Comparison of ENCODE assay signal across 8 mouse cellular contexts in genomic region chrX:16450496-16451078, GRCm38 (mm10).
A peak's percentile ranks its signal among the peaks of the same experiment; 100 is the strongest.
DNase-seq lines count a peak whose midpoint lies in the region; ATAC-seq and TF ChIP-seq lines count a peak whose summit lies in the region.
"Had no signal": no experiment of that assay in that cellular context is flagged by ENCODE, and none has a peak within 500 bp of the region (broad histone marks: within the 10 kb centered on the region; RNA-seq: fewer than 3 reads in every experiment).

No protein-coding gene starts in this region.

- H3K4me1 ChIP-seq in E14TG2a.4 (replicated peaks; ENCODE audit: low read depth, low read length), result no peaks in the 10 kb centered on the region
- no peaks in the 10 kb centered on the region for H3K4me1 ChIP-seq in hindbrain, embryonic 11.5 days (replicated peaks; ENCODE audit: control insufficient read depth, insufficient read depth, low read length)
- no peaks in the 10 kb centered on the region for H3K4me1 ChIP-seq in midbrain, embryonic 10.5 days
- H3K4me1 ChIP-seq in stomach, postnatal 0 days (replicated peaks; ENCODE audit: control insufficient read depth, insufficient read depth), result no peaks in the 10 kb centered on the region

- 4% methylated on average over 2 of the region's 2 CpGs for WGBS in hindbrain, embryonic 11.5 days
- WGBS in midbrain, embryonic 10.5 days, result 6% methylated on average over 2 of the region's 2 CpGs
- WGBS in stomach, postnatal 0 days, result 7% methylated on average over 2 of the region's 2 CpGs

- peak; percentile 78 for DNase-seq in NIH3T3 (ENCODE audit: low read depth)
- DNase-seq in embryo, embryonic 10.5 days (ENCODE audit: low spot score), result peak; percentile 53
- DNase-seq in hindbrain, embryonic 11.5 days (ENCODE audit: low spot score), result peak; percentile 52
- peak; percentile 40 to 52 for DNase-seq in layer of hippocampus, postnatal 10 days (ENCODE audit: low spot score in 2 of 2)
- DNase-seq in midbrain, embryonic 10.5 days (ENCODE audit: low spot score), result peak; percentile 14
- DNase-seq in stomach, postnatal 0 days (ENCODE audit: low spot score), result peak; percentile 48

- H3K36me3 ChIP-seq in E14TG2a.4 (ENCODE audit: insufficient read depth, low read length), result no peaks in the 10 kb centered on the region
- no peaks in the 10 kb centered on the region for H3K36me3 ChIP-seq in hindbrain, embryonic 11.5 days (ENCODE audit: control insufficient read depth, insufficient read depth, low read length)
- H3K36me3 ChIP-seq in midbrain, embryonic 10.5 days, result no peaks in the 10 kb centered on the region
- H3K36me3 ChIP-seq in stomach, postnatal 0 days (ENCODE audit: control insufficient read depth, insufficient read depth, low read length), result no peaks in the 10 kb centered on the region

- ATAC-seq in hindbrain, embryonic 11.5 days (ENCODE audit: low FRiP score), result 0 out of 2 replicates have a peak, but pooled peaks have one; percentile 54
- ATAC-seq in stomach, postnatal 0 days (ENCODE audit: low FRiP score, low TSS enrichment), result no peak

- H3K9ac ChIP-seq in hindbrain, embryonic 11.5 days (ENCODE audit: low read depth, low read length), result no peak overlapping the region
- H3K9ac ChIP-seq in stomach, postnatal 0 days (ENCODE audit: low read length), result no peak overlapping the region

- H3K27ac ChIP-seq in hindbrain, embryonic 11.5 days (ENCODE audit: low read depth, low read length), result no peak overlapping the region
- no peak overlapping the region for H3K27ac ChIP-seq in midbrain, embryonic 10.5 days (replicated peaks)
- H3K27ac ChIP-seq in stomach, postnatal 0 days (replicated peaks), result no peak overlapping the region

- no peak overlapping the region for H3K4me2 ChIP-seq in hindbrain, embryonic 11.5 days (replicated peaks; ENCODE audit: low read depth, low read length)
- no peak overlapping the region for H3K4me2 ChIP-seq in stomach, postnatal 0 days (replicated peaks; ENCODE audit: low read depth)

- TF ChIP-seq EP300 in stomach, postnatal 0 days (optimal IDR thresholded peaks at IDR 0.05), result no peak

- no peak overlapping the region for H3K4me3 ChIP-seq in E14TG2a.4 (replicated peaks; ENCODE audit: low read length)
- H3K4me3 ChIP-seq in hindbrain, embryonic 11.5 days (ENCODE audit: low read depth, low read length), result no peak overlapping the region
- H3K4me3 ChIP-seq in midbrain, embryonic 10.5 days, result no peak overlapping the region
- H3K4me3 ChIP-seq in stomach, postnatal 0 days (ENCODE audit: low read depth, low read length), result no peak overlapping the region
- H3K4me3 ChIP-seq: erythroblast, embryonic 14.5 days had no signal

- TF ChIP-seq CTCF in E14TG2a.4 (conservative IDR thresholded peaks at IDR 0.05; ENCODE audit: low read length), result peak; percentile 36
- TF ChIP-seq CTCF in stomach, postnatal 0 days (IDR thresholded peaks at IDR 0.05; ENCODE audit: low read depth), result peak; percentile 79

- H3K27me3 ChIP-seq in E14TG2a.4 (ENCODE audit: insufficient read depth, low read length), result no peaks in the 10 kb centered on the region
- H3K27me3 ChIP-seq in hindbrain, embryonic 11.5 days (ENCODE audit: control insufficient read depth, insufficient read depth, low read length), result no peaks in the 10 kb centered on the region
- no peaks in the 10 kb centered on the region for H3K27me3 ChIP-seq in midbrain, embryonic 10.5 days (ENCODE audit: low read depth, poor library complexity, severe bottlenecking)
- no peaks in the 10 kb centered on the region for H3K27me3 ChIP-seq in stomach, postnatal 0 days (ENCODE audit: control insufficient read depth, insufficient read depth, low read length)

- no peaks in the 10 kb centered on the region for H3K9me3 ChIP-seq in E14TG2a.4 (ENCODE audit: low read length)
- H3K9me3 ChIP-seq in hindbrain, embryonic 11.5 days (ENCODE audit: control insufficient read depth, low read length), result no peaks in the 10 kb centered on the region
- H3K9me3 ChIP-seq in midbrain, embryonic 10.5 days (replicated peaks), result no peaks in the 10 kb centered on the region
- H3K9me3 ChIP-seq in stomach, postnatal 0 days (ENCODE audit: control insufficient read depth, low read length), result no peaks in the 10 kb centered on the region

Comparison
In these comparisons a context has a peak if more than half of its experiments do, and no peak if none do; other contexts are left out.
1. DNase-seq: peak in every context shown above with its lines; median percentile 78 in NIH3T3; 53 in embryo, embryonic 10.5 days; 52 in hindbrain, embryonic 11.5 days; 48 in stomach, postnatal 0 days; 46 in layer of hippocampus, postnatal 10 days; 14 in midbrain, embryonic 10.5 days.